Mouse (Mus musculus) cerebellum, postnatal 10 days (tissue): ENCODE measurements around the gene Khdrbs1.
"Not testable (repeated sequence)": the region's sequence is repeated elsewhere in the genome, so short reads cannot be mapped to it uniquely, and the experiment has no call there.

ENCODE experiments used
- DNase-seq, 2 experiments: peaks; one replicate each; pipeline ENCODE4 v3.0.0; 2021; ENCODE audit warnings: mixed read lengths in 2 of 2

The Khdrbs1 gene

DNA sequence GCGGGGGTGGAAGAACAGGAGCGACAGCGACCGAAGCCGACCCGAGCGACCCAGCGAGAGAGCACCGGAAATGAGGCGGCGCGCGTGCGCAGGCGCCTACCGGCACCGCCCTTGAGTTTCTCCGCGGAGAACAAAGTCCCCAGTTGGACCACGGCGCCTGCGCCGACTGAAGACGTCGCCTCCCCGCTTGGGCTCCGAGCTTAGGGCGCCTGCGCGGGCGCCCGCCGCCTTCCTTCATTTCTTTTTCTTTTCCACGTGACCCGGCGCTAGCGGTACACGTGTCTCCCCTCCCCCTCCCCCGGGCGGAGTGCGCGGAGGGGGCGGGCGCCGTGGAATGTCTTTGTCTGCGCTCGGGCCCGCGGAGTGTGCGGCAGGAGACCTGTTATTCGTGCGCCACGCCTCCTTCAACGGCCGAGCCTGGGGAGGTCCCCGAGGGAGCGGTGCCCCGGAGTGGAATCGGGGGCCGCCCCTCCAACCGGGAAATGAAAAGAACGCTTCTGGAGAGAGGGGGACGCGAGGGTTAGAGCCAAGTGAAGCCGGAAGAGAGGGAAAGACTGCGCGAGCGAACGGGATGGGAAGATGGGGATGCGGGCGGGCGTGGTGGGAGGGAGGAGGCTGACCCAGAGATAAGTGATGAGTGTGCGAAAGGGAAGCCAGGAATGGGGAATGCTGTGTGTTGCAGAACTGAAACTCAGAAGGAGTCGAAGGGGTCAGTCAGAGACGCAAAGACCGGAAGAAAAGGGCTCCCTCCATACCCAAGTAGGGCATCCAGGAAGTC is at the start of gene Khdrbs1:
Gene Khdrbs1 (minus strand): TSS at position 72 of the 778 bp plus-strand sequence.
- DNase-seq: peak; percentile 99

DNA sequence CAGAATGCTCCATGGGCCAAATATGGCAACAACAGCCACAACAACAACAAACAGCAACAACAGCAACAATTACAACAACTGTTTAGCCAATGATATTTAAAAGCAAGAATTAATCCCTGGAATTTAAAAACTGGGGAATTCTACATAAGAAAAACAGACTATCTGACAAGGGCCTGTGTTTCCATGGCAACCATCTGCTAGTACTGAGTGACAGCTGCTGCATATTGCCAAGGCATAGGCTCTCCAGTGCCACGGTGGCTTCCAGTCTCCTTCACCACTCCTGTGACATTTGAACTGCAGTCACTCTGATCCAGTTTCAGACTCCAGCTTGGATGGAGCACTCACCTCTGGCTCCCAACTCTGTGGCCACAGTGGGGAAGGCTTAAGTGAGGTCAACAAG is 49.3 kb upstream of the Khdrbs1 start:
- DNase-seq: peak; percentile 41 to 42

DNA sequence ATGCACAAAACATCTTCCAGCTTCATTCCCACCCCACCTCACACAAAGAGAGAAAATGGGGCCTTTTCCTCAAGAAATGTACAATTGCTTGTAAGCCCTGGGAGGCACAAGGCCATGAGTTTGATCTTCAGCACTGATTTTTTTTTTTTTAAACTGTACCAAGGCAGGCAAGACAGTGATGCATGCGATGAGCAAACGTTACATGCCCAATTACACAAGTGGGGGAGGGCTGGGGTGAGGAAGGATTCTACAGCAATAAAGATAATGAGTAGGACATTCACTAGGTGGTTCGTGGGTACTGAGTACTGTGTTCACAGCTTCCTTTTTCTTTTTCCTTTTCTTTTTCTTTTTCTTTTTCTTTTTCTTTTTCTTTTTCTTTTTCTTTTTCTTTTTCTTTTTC is 48.4 kb upstream of the Khdrbs1 start:
- no peak for DNase-seq

- DNase-seq: no peak
These were observed 47.5 kb upstream of the Khdrbs1 start for GRCm38 (mm10) chr4:129789635-129790034.

DNA sequence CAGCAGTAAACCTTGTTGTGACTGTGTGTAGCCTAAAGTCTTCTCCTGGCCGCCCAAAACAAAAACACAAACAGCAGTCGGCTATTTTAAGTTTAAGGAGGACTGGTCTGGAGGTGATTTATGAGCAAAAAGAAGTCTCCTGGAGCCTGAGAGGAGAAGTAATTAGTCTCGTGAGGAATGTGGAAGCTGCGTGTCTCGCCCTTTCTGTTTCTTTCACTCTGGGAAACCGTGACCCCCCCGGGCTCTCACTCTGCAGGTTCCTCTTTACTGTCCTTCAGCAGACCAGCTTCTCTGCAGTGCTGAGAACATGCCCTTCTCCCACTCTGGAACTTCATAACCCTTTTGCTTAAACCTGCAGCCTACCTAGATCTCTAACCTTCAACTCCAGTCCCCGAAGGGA is 46.6 kb upstream of the Khdrbs1 start:
- DNase-seq: no peak

GRCm38 (mm10) chr4:129785178-129785577 is 43.1 kb upstream of the Khdrbs1 start:
- peak; percentile 84 to 89 for DNase-seq

DNA sequence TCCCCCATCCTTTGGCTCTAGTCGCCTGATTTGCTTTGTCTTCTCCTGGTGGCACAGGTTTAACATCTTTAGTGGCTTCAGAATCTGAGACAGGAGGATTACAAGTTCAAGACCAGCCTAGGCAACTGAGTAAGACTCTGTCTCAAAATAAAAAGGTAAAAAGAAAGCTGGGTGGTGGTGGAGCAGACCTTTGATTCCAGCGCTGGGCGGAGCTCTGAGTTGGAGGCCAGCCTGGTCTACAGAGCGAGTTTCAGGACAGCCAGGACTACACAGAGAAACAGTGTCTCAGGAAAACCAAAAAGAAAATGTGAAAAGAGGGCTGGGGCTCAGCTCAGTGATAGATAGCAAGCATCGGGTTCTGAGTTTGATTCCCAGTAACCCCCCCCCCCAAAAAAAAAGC is 41.4 kb upstream of the Khdrbs1 start:
- no peak for DNase-seq

- peak in 1 of 2 experiments; percentile 25 for DNase-seq
These were observed 40.8 kb upstream of the Khdrbs1 start for GRCm38 (mm10) chr4:129782857-129783331.

DNA sequence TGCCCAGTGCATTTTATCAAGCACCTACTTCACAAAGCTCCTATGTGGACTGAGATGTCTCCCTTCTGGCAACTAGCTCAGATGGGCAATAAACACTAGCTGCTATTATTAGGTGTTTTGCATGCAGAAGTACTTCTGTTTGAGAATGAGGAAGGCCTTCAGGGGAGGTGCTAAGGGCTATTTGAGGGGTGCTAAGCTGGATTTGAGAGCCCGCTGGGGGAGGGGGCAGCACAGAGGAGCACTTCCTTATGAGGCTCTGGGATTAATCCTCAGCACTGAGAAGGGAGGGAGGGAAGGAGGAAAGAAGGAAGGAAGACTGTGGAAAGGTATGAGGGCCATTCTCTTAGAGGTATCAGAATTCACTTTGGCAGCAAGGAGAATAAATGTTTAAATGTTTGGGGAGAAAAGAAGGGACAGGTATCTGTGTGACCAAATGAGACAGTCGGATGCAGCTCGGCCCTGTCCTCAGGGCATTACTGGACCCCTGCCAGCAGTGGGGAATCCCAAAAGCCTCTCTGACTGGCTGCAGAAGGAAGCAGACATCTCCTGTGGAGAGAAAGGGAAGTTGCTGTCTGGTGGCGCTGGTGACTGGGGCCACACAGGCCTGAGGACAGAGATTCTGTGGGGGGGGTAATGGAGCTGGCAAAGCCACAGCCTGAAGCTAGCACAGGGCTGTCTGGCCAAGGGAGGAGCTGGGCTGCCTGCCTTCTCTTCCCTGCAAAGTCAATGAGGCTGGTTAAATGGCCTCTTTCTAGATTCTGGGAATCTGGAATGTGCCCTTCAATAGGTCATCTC is 40.0 kb upstream of the Khdrbs1 start:
- DNase-seq: peak; percentile 80 to 81

GRCm38 (mm10) chr4:129771672-129772521 is 29.8 kb upstream of the Khdrbs1 start:
- DNase-seq: peak; percentile 68

- no peak for DNase-seq
These were observed 29.2 kb upstream of the Khdrbs1 start for GRCm38 (mm10) chr4:129771314-129771671.

DNA sequence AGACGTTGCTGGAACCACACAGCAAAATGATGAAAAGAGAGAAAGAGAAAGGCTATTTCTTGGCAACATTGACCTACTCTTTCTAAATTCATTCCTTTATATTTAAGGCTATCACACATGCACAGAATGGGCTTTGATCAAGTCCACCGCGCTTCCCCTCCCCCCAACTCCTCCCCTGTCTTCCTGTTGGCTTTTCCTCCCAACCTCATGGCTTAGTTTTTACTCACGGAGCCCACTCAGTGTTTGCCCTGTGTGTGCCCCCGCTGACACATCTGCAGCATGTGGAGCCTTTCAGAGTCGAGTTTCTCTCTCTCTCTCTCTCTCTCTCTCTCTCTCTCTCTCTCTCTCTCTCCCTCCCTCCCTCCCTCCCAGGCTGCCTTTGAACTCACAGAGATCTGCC is 28.5 kb upstream of the Khdrbs1 start:
- no peak for DNase-seq

- not testable (repeated sequence) for DNase-seq
These were observed 26.6 kb upstream of the Khdrbs1 start for GRCm38 (mm10) chr4:129768742-129769141.

- peak; percentile 43 to 53 for DNase-seq
These were observed 25.7 kb upstream of the Khdrbs1 start for GRCm38 (mm10) chr4:129767782-129768181.

DNA sequence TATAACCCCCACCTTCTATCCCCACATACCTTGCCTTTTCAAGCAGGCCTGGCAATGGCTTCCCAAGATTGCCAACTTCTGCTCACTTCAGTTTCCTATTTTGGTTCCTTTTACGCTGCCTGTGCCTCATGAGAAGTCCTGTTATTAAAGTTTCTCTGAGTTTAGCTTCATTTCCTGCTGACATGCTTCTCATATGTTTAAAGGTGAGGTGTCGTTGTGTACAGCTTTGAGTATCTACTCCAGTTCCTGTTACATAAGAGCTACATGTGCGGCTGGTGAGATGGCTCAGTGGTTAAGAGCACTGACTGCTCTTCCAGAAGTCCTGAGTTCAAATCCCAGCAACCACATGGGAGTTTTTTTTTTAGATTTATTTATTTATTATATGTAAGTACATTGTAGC is 23.2 kb upstream of the Khdrbs1 start:
- DNase-seq: no peak

DNA sequence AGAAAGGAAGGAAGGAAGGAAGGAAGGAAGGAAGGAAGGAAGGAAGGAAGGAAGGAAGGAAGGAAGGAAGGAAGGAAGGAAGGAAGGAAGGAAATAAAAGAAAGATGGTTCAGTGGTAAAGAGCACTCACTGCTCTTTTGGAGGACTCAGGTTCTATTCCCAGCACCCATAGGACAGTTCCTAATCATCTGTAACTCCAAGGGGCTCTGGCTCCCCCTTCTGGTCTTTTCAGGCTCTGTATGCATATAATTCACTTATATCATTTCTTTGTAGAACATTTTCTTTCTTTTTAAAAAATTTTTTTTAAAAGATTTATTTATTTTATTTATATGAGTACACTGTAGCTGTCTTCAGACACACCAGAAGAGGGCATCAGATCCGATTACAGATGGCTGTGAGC is 20.4 kb upstream of the Khdrbs1 start:
- DNase-seq: not testable (repeated sequence)

DNA sequence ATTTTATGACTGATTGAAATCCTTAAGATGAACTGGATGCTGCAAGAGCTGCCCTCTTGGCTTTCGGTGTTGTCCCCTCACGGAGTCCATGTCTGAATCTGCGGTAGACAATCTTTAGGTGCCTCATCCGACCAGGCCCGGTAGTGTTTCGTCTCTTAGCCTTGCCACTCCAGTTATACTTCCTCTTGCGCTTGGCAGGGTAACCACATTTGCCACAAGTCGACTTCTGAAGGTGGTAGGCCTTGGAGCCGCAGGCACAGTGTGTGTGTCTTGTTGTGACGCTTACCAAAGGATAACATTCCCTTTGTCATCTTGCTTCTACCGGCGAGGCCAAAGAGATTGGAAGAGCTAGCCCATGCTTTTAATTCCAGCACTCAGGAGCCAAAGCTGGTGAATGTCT is 19.5 kb upstream of the Khdrbs1 start:
- no peak for DNase-seq

DNA sequence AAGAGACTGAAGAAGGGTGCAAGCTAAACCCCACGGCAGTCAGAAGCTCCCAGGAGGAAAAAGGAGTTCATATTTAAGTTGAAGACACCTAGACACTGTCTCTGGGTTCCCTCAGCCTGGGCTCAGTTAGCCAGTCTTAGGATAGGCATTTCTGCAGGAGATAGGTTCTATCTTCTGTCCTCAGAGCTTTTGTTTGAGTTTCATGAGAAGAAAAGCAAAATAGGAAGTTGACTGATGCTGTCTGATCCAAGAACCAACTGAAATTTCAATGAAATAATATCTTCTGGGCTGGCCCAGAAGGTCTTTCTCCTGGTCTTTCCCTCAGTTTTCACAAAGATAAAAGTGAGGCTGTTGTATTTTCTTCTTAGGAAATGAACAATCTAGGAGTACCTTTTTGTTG is 13.4 kb upstream of the Khdrbs1 start:
- DNase-seq: no peak

- DNase-seq: no peak
These were observed 12.6 kb upstream of the Khdrbs1 start for GRCm38 (mm10) chr4:129754742-129755141.

DNA sequence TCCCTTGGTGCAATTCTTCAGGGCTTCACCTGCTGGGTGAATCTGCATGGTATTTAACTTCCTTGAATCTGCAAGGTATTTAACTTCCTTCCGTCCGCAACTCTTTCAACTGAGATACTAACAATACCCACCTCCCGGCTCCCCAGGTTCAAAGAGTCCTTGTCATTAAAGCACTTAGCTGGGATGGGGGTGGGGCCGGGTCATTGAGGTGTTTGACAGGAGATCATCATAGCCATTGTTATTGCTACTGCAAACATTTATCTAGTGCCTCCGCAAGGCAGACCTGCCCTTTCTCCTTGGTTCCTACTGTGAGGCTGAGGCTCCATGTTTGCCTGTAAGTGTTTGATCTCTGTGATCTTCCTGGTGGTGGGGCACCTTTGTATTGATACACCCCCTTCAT is 8.3 kb upstream of the Khdrbs1 start:
- DNase-seq: no peak

DNA sequence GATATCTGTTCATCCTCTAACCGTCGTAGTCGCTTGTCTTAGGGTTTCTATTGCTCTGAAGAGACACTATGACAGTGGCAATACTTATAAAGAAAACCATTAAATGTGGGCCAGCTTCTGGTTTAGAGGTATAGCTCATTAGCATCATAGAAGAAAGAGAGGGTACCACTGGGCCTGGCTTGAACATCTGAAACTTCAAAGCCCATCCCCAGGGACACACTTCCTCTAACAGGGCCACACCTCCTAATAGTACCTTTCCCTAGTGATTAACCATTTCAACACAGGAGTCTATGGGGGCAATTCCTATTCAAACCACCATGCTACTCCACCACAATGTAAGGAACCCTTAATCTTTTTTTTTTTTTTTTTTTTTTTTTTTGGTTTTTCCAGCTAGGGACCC is 4.5 kb upstream of the Khdrbs1 start:
- DNase-seq: no peak

GRCm38 (mm10) chr4:129746106-129746505 is 4.0 kb upstream of the Khdrbs1 start:
- no peak for DNase-seq

- DNase-seq: no peak
These were observed 1.4 kb upstream of the Khdrbs1 start for GRCm38 (mm10) chr4:129743494-129743893.
